Mouse (Mus musculus) cerebellum, postnatal 14 days (tissue): ENCODE results near the gene Wdr19.
"Not testable (repeated sequence)": the region's sequence is repeated elsewhere in the genome, so short reads cannot be mapped to it uniquely, and the experiment has no call there.

ENCODE experiments used
- DNase-seq, 2 experiments: peaks; one replicate each; pipeline ENCODE4 v3.0.0; 2021; ENCODE audit warnings: mixed read lengths in 2 of 2

Gene Wdr19

GRCm38 (mm10) chr5:65194441-65194840 lies 5.1 kb upstream of the Wdr19 start:
- DNase-seq = no peak

- no peak for DNase-seq
These were observed 5.2 kb downstream of the Wdr19 start for GRCm38 (mm10) chr5:65204726-65205125.

DNA sequence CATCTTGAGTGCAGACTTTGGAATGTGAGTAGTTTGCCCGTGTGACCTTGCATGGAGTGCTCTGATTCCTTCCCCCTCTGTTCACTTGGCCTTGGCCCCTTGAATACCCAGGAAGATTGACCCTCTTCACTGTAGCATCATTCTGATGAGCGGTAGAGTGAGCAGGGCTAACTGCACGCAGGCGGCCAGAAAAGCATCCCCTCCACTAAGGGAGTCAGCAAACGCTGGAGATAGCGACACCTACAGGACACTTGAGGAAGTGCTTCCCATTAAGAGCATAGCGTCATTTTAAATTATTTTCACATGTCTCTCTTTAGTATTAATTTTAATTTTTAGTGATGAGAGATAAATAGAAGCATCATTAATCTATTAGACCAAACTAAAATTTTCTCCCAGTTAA lies 13.8 kb downstream of the Wdr19 start:
- peak; percentile 64 to 73 for DNase-seq

- no peak for DNase-seq
These were observed 18.1 kb downstream of the Wdr19 start for GRCm38 (mm10) chr5:65217305-65218269.

DNA sequence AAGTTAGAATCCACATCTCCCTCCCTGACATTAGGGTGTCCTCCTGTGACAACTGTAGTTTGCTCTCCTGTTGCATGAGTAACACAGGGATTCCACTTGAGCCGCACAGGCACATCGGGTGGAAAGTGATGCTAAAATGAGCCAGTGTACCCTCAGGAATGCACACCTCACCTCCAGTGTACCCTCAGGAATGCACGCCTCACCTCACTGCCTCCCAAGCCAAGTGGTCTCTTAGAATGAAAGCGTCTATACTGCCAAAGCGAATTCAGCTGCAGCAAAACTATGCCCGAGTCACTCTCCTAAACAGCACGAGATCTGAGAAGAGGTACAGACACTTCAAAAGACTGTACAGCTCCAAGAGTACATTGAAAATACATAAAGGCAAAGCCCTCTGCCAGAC lies 21.5 kb downstream of the Wdr19 start:
- DNase-seq = no peak

DNA sequence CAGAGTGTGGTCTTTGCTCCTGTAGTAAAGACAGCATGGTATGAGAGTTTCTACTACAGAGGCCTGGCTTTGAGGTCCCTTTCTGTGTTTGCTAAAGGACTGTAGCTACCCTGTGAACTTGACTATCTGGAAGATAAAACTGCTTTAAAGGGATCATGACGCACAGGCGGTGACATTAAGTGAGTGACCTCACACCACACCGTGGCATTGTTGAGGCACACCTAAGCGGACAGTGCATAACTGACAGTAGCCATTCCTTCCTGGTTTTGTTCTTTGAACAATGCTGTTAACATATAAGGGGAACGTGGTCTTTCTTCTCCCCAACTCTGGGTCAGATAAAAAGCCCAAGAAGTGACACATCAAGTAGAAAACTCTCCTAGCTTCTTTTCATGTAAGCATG lies 24.6 kb downstream of the Wdr19 start:
- no peak for DNase-seq

- DNase-seq = peak; percentile 21 to 24
These were observed 31.9 kb downstream of the Wdr19 start for GRCm38 (mm10) chr5:65231289-65232003.

- DNase-seq = peak; percentile 53 to 67
These were observed 43.2 kb downstream of the Wdr19 start for GRCm38 (mm10) chr5:65242740-65243139.

- no peak for DNase-seq
These were observed 47.8 kb downstream of the Wdr19 start for GRCm38 (mm10) chr5:65247296-65247695.

GRCm38 (mm10) chr5:65250185-65250855 lies 50.8 kb downstream of the Wdr19 start:
- no peak for DNase-seq

DNA sequence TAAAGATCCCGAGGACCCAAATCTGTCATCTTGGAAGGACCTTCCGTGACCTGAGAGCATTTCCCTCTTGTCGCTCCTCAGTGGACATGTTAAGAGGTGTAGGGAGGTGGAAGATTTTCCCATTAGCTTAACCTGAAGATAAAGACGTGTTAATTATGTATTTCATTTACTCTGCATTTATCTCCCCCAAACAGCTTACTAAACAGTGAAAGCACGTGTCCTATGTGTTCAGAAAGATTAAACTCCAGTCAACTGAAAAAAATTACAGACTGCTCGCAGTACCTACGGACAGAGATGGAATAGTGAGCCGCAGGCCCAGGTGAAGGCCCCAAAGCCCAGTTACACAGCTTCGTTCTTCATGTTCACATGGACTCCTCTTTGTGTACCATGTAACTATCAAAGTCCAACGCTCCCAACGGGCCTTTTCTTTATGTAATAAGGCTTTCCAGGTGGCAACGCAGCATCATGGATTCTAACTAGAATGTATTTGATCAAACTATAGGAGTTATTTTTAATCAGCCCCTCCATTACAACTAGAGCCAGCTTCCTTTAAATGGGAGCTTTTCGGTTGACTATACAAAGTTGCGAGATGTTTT lies 58.5 kb downstream of the Wdr19 start:
- no peak for DNase-seq

- DNase-seq = peak; percentile 37 to 52
These were observed 74.5 kb downstream of the Wdr19 start for GRCm38 (mm10) chr5:65273966-65274365.

DNA sequence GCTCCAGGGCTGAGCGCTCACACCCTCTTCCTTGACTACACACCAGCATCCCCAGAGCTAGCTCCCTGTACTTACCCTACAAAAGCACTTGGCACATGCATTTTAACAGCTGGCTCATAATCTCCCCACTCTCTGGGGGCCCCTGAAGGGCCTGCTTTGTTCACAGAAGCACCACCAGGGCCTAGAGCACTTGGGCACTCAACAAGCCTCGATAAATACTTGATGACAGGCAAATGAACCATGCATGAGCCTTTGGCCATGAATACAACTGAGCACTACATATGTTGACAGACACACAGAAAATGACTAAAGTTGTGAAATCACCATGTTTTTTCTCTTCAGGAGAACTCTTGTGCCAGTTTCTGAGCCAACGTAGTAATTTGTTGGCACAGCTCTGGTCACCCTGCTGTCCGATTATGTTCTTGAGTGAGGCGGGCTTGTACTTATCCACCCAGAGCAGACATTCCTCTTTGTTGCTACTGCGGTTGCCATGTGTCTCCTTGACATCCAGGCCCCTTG lies 79.7 kb downstream of the Wdr19 start:
- DNase-seq = peak; percentile 49 to 59

DNA sequence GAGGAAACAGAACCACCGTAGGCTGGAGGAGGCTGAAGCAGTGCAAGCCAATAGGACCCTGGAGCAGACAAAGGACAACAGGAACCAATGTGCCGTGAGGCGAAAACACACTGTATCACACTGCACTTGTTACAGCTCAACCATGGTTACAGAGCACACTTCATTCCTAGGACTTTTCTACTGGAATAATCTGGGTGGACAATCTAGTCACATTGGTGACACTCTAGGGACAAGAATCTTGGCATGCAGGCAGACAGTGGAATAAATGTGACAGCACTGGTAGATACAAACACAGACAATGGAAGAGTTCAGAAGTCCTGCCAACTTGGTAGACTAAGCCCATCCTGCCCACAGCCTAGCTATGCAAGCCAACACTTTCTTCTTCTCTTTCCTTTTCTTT lies 81.7 kb downstream of the Wdr19 start:
- DNase-seq = peak in 1 of 2 experiments; percentile 18

DNA sequence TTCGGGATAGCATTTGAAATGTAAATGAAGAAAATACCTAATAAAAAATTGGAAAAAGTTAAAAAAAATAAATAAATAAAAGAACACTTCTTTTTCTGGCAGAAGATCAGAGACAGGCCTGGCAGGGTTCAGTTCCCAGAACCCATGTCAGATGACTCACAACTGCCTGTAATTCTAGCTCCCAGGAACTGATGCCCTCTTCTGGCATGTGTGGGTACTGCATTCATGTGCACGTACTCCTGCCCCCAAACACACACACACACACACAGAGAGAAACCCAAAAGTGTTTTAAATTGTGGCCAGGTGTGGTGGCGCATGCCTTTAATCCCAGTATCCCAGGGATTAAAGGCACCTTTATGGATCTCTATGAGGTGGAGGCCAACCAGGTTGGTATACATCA lies 84.7 kb downstream of the Wdr19 start:
- peak; percentile 26 to 46 for DNase-seq

DNA sequence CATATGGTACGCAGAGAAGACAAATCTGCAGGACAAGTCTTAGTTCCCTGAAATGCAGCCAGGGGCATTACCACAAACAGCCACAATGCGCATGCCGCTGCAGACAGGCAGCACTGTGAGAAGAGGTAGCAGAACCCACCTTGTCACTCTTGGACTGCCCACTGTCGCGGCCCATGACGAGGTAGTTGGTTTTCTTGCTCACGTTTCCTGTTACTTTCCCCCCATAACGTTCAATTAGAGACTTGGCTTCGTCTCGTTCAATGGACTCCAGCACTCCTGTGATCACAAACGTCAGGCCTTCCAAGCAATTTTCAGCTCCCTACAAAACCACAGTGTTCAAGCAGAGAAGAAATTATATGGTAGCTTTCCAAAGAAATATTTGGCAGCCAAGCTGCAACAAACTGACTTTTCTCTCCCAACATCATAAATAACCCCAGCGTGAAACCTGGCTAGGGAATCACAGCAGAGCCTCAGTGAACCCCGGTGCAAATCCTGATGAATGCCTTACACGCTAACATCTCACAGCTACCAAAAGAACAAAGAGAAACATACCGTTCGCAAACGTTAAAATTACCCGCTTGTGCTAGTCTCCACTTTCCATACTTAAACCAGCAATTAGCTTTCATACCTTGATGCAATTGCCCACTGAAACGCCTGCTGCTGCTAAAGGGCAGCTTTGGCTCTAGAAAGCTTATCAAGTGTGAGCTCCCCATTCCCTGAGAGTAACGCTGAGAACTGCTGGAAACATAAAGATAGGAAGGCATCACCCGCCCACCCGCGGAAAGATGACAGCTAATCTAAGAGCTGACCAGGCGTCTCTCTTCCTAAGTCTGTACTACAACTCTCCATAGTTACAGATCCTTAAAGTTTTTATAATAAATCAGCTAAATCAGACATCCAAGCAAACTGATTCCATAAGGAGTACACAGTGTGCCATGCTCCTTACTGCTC lies 88.5 kb downstream of the Wdr19 start:
- DNase-seq = peak; percentile 78 to 83

GRCm38 (mm10) chr5:65289009-65289408 lies 89.5 kb downstream of the Wdr19 start:
- not testable (repeated sequence) for DNase-seq

- DNase-seq = no peak
These were observed 94.1 kb downstream of the Wdr19 start for GRCm38 (mm10) chr5:65293627-65294026.

- no peak for DNase-seq
These were observed 94.8 kb downstream of the Wdr19 start for GRCm38 (mm10) chr5:65294270-65294669.

- no peak for DNase-seq
These were observed 98.9 kb downstream of the Wdr19 start for GRCm38 (mm10) chr5:65298167-65298950.

DNA sequence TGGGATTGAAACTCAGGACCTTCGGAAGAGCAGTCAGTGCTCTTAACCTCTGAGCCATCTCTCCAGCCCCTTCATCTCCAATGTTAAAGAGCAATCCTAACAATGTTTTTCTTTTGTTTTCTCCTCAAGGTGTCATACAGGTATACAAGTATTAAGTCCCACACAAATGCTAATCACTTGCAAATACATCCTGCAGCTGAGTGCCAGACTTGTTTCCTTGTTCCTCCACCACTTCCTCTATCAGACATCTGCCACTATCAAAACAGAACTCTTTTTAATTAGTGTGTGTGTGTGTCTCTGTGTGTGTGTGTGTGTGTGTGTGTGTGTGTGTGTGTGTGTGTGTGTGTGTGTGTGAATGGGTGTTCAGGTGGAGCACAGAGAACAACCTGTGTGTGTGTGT lies 100.1 kb downstream of the Wdr19 start:
- DNase-seq = not testable (repeated sequence)
